Mouse (Mus musculus): ENCODE results near the gene Dnajc13. TPM values are rescaled to one million over a fixed set of nuclear protein-coding genes. Genes with fewer than 3 reads are reported as not detected.
A peak's percentile ranks its signal among the peaks of the same experiment; 100 is the strongest.

Dnajc13 gene
- total RNA-seq (2021), result 10 to 100 TPM; 29.7 to 32.1 TPM
- long read RNA-seq, experiment 1, full-length matches to known transcripts, result 3 of 12 reads
- long read RNA-seq, experiment 1, partial matches to known transcripts, result 2 of 12 reads
- long read RNA-seq, experiment 1, other reads (novel, unspliced or antisense), result 7 of 12 reads
- long read RNA-seq, experiment 2, full-length matches to known transcripts, result 3 of 13 reads
- long read RNA-seq, experiment 2, partial matches to known transcripts, result 3 of 13 reads
- long read RNA-seq, experiment 2, other reads (novel, unspliced or antisense), result 7 of 13 reads

- intact Hi-C loops (cut with DNase I), result no loop called here
- Histone ChIP-seq H3K4me3 (peak within 1 kb of the TSS; percentile 100), H3K27ac (peak within 1 kb of the TSS; percentile 95)
- peak; percentile 99 for DNase-seq
- no peak for TF ChIP-seq CTCF (IDR thresholded peaks at IDR 0.05)
Observed at GRCm38 (mm10) chr9:104262823-104263352, at the start of gene Dnajc13. Gene Dnajc13, minus strand, starts transcription at chr9:104262930.

- H3K27ac ChIP-seq, result no peak overlapping the region
- TF ChIP-seq CTCF (IDR thresholded peaks at IDR 0.05), result peak; percentile 92
- H3K4me3 ChIP-seq, result no peak overlapping the region
- intact Hi-C loops (cut with DNase I), result loop anchor here (1.0 kb wide), 1 partner anchor 29 kb away; no protein-coding TSS in a partner anchor
- DNase-seq, result peak; percentile 75
Observed at GRCm38 (mm10) chr9:104306734-104307133, 44.0 kb upstream of the Dnajc13 start.

GRCm38 (mm10) chr9:104305333-104306111 is 42.8 kb upstream of the Dnajc13 start:
- no peak for TF ChIP-seq CTCF (IDR thresholded peaks at IDR 0.05)
- intact Hi-C loops (cut with DNase I), result loop anchor here (1.0 kb wide), 1 partner anchor 28 kb away; no protein-coding TSS in a partner anchor

GRCm38 (mm10) chr9:104304800-104305199 is 42.1 kb upstream of the Dnajc13 start:
- H3K27ac ChIP-seq, result no peak overlapping the region
- H3K4me3 ChIP-seq, result no peak overlapping the region
- intact Hi-C loops (cut with DNase I), result no loop called here
- no peak for DNase-seq
- TF ChIP-seq CTCF (IDR thresholded peaks at IDR 0.05), result no peak

More at GRCm38 (mm10) chr9:104305333-104306111, 42.8 kb upstream of the Dnajc13 start:
- H3K4me3 ChIP-seq, result no peak overlapping the region
- DNase-seq, result no peak
- H3K27ac ChIP-seq, result no peak overlapping the region

DNA sequence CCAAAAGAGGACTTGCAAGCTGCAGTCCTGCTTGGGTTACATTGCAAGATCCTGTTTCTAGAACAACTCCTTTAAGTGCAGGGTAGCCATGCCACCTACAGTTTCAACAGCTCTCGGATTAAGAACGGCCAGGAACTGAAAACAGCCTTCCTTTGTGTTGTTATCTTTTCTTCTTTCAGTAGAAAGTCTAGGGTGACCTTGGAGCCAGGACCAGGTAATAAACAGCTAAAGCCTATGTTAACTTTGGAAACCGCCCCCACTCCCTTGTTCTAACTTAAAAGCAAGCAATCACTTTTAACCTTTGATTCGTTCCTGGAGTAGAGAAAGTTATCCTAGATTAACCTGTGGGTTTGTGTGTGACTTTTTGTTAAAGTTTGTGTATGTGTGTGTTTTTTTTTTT is 41.6 kb upstream of the Dnajc13 start:
- intact Hi-C loops (cut with DNase I), result no loop called here
- Histone ChIP-seq H3K4me3 (no peak overlapping the region), H3K27ac (no peak overlapping the region)
- DNase-seq, result no peak
- no peak for TF ChIP-seq CTCF (IDR thresholded peaks at IDR 0.05)

- Histone ChIP-seq H3K4me3 (no peak overlapping the region), H3K27ac (no peak overlapping the region)
- no peak for TF ChIP-seq CTCF (IDR thresholded peaks at IDR 0.05)
- intact Hi-C loops (cut with DNase I), result no loop called here
- no peak for DNase-seq
Observed at GRCm38 (mm10) chr9:104300569-104300968, 37.8 kb upstream of the Dnajc13 start.

GRCm38 (mm10) chr9:104297041-104297440 is 34.3 kb upstream of the Dnajc13 start:
- no peak for TF ChIP-seq CTCF (IDR thresholded peaks at IDR 0.05)
- H3K4me3 ChIP-seq, result no peak overlapping the region
- no peak overlapping the region for H3K27ac ChIP-seq
- intact Hi-C loops (cut with DNase I), result no loop called here
- DNase-seq, result no peak

- intact Hi-C loops (cut with DNase I), result no loop called here
- no peak for TF ChIP-seq CTCF (IDR thresholded peaks at IDR 0.05)
- H3K4me3 ChIP-seq, result no peak overlapping the region
- H3K27ac ChIP-seq, result no peak overlapping the region
- no peak for DNase-seq
Observed at GRCm38 (mm10) chr9:104284934-104285333, 22.2 kb upstream of the Dnajc13 start.

DNA sequence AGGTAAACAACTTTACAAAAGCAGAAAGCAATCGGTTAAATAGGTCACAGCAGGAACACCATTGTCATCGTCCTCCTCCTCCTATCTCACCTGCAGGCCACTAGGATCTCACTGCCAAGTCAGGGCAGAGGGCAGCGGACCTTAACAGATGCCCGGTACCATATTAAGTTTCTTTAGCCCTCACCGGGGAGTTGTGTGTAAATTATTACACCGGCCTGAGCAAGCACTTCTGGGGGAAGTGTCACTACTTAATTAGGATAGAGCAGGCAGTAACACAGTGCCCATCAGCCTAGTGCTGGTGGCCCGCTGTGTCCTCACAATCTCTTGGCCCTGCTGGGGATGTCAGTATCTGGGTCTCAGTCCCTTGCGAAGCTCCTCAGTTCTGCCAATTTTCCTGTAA is 19.8 kb upstream of the Dnajc13 start:
- intact Hi-C loops (cut with DNase I), result no loop called here
- no peak for TF ChIP-seq CTCF (IDR thresholded peaks at IDR 0.05)
- no peak overlapping the region for H3K4me3 ChIP-seq
- no peak overlapping the region for H3K27ac ChIP-seq
- no peak for DNase-seq

DNA sequence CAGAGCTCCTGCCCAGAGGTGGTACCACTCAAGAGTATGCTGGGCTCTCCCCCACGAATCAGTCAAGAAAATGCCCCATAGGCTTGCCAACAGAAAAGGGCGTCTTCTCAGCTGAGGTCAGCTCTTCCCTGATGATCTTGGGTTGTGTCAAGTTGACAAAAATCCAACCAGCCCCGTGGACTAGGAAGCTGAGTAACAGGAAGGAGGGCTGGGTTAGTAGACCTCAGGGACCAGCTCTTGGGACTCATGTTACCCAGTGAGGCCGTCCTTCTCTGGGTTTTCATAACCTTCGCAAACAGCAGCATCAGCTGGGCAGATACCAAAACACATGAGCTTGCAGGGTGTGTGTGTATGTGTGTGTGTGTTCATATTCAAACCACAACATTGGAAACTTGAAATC is 19.0 kb upstream of the Dnajc13 start:
- TF ChIP-seq CTCF (IDR thresholded peaks at IDR 0.05), result no peak
- Histone ChIP-seq H3K27ac (peak overlapping the region; percentile 51), H3K4me3 (no peak overlapping the region)
- peak; percentile 40 for DNase-seq
- intact Hi-C loops (cut with DNase I), result no loop called here

DNA sequence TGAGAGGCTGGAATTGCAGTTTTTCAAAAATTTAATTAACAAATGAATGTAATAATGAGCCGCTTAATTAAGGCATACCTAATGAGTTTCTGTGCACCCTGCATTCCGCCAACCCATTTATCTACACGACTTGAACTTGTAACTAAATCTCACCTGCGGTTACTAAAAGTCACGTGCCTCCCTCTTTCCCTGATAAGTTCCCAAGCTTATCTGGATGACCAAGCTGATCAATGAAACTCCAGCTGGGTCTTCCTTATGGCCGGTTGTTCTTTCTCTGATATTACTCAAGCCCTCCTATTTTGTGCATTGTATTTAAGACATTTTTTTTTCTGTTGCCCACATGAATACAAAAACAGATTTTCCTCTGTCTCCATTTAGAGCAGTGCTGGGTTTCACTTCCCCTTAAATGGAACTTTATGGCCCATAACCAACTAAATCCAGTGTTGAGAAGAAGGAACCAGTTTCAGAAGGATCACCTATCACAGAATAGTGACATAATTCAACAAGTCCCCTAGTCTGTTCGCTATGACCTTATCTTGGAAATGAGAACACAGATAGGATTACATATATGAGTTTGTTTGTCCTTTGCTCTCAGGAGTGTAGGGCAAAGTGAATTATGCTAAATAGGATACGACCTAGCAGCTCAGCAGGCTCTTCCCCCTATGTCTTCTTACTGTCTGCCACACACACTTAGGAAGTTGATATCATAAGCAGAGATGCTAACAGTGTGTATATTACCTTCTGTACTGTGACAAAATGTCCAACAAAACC is 18.2 kb upstream of the Dnajc13 start:
- no peak for DNase-seq
- Histone ChIP-seq H3K27ac (peak overlapping the region; percentile 51), H3K4me3 (no peak overlapping the region)
- TF ChIP-seq CTCF (IDR thresholded peaks at IDR 0.05), result no peak
- intact Hi-C loops (cut with DNase I), result no loop called here

DNA sequence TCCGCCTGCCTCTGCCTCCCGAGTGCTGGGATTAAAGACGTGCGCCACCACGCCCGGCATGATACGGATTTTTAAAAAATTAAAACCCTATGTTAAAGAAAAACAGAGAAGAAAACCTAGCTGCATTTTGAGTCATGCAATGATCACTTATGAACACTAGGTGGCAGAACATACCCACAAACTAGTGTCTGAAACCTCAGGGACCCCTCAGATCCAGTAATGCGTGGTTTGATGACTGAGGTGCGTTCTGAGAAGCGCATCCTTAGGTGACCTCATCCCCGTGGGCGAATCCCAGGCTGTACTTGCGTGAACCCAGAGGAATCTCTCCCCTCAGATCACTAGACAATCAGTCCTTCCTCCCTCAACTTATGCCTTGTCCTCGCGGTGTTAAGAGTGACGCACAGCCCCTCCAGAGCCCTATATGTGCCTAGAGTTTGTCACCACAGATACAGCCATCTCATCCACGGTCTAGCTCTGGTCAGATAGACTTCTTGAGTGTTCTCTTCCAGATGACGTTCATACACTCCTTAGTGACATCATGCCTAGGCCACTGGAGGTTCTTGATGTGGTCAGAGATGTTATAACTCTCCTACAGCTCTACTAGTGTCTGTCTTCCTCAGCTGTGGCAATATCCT is 14.9 kb upstream of the Dnajc13 start:
- intact Hi-C loops (cut with DNase I), result loop anchor here (1.0 to 5.0 kb wide), 3 partner anchors 29 to 1110 kb away; no protein-coding TSS in a partner anchor
- no peak overlapping the region for H3K4me3 ChIP-seq
- TF ChIP-seq CTCF (IDR thresholded peaks at IDR 0.05), result peak; percentile 88
- no peak for DNase-seq
- no peak overlapping the region for H3K27ac ChIP-seq

Data from gastrocnemius, adult 2 months (tissue).